Mouse (Mus musculus): ENCODE measurements around the gene Mri1.

Gene Mri1

DNA sequence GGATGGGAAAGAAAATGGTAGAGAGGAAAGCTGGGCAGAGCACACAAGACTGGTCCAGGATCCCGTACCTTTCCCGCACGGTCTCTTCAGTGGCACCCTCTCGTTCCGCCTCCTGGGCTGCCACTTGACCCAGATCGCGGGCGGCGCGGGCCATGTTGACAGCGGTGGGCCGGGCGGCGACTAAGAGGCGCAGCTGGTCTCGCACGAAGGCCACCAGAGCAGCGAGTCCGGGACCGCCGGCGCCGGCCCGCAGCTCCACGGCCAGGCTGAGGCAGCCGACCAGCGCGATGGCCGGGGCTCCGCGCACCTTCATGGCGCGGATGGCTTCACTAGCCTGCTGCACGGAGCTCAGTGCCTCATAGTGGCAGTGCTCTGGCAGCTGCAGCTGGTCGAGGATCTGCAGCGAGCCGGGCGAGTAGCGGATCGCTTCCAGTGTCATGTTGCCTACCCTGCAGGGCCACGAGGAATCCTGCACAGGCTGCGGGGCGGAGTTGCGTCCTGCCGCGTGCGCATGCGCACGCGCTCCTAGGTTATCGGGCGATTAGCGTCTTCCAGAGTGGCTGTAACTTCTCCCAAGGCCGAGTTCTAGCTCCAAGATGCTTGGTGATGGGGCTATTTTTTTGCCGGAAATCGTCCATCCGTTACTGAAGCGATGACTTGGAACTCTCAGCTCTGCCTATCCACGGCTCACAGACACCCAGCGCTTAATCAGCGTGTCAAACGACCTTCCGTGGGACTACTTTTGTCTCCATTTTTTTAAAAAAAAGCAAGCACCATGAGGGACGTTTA lies at the start of gene Mri1:
Mri1 (minus strand) TSS at position 505 of the 789 bp plus-strand sequence.
- WGBS: under 1% methylated on average over 64 of the region's 64 CpGs

DNA sequence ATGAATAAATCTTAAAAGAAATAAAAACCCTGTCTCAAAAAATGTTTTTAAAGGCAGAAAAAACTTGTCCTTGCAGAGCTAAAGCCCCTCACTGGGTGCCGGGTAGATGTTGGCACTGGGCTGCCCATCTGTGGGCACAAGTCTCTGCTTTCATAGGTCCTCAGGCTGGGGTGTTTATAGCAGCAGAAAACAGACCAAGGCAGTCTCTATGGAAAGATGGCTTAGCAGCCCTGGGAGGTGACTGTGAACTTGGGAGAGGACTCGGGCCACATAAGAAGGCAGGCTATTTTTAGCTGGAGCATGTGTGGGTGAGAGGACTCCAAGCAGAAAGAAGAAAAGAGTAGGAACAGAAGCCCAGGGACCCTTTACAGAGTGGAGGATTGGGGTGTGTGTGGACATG lies 46.8 kb upstream of the Mri1 start:
- WGBS: 30% methylated on average over 2 of the region's 2 CpGs

DNA sequence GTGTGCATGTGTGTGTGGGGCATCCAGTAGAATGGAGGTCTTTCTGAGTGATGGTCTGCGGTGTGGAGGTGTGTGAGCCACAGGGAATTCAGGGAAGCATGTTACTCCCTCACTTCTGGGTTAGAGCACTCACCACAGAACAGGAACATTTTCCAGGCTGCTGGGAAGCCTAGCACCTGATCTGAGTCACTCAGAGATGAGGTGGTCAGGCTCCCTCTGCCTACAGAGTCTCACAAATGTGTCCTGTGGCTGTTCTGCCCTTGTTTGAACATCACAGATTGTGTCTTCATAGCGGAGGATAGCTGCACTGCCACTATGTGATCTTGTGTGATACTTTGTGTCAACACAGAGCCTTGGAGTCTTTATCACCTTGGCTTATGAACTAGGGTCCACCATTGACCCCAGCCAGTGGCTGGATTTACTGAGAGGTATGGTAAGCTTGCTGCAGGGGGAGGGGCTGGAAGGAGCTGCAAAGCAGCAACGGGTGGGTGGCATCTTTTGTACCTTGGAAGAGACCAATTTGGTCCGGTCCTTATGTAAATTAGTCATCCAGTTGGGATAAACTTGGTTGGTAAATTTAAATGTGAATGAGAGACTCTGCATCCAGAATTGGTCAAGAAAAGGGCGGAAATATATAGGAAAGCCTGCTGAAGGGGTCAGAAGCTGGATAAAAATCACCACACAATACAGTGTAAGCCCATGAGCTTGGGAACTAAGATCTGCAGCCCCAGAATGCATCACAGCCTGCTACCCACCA lies 40.1 kb upstream of the Mri1 start:
- WGBS: 57% methylated on average over 5 of the region's 5 CpGs

DNA sequence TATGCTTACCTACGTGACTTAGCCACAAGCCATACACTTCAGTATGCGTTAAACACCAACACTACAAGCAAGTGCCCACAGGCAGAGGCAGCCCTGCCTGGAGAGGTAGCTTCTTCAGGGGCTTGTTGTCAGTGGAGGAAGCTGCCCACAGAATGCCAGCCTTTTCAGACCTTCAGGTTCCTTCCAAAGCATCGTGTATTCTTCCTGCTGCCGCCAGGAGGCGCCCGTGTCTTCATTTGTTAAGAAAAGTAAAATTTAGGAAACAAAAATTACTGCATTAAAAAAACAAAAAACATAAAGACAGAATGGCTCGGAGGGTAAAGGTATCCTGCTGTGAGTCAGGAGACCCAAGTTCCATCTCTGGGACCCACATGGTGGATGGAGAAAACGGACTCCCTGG lies 34.6 kb upstream of the Mri1 start:
- WGBS: 23% methylated on average over 8 of the region's 8 CpGs

GRCm38 (mm10) chr8:84291086-84291485 lies 34.0 kb upstream of the Mri1 start:
- WGBS: 61% methylated on average over 5 of the region's 5 CpGs

DNA sequence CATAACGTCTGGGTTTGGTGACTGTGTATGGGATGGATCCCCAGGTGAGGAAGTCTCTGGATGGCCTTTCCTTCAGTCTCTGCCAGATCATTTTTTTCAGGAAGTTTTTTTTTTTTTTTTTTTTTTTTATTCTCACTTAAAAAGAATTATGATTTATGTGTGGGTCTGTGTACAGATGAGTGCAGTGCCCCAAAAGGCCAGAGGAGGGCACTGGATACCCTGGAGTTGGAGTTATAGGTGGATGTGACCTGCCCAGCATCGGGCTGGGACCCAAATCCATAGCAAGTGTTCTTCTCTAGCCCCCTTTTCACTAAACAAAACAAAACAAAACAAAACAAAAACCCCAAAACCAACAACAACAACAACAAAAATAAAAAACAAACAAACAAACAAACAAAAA lies 31.8 kb upstream of the Mri1 start:
- WGBS: 61% methylated on average over 2 of the region's 2 CpGs

GRCm38 (mm10) chr8:84285665-84286064 lies 28.5 kb upstream of the Mri1 start:
- WGBS: 47% methylated on average over 5 of the region's 5 CpGs

DNA sequence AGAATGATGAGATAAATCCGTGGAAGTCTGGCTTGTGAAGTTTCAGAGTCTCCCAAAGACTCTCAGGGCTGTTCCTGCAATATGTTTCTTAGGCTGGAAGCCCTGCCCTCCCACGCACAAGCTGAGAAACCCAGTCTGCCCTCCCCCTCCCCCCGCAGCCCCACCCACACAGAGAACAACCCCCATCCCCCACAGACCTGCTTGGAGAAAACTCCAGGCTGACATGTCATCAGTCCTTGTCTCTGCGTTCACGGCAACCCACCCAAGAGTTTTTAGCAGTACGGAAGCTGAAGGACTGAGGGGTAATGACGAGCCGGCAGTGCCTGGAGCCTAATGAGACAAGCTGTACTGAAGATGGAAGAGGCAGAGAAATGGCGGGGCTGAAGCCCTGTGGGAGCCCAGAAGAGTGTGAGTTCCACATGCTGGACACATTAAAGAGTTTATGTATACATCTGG lies 27.5 kb upstream of the Mri1 start:
- 22% methylated on average over 9 of the region's 9 CpGs for WGBS

- WGBS: 86% methylated on average over 10 of the region's 10 CpGs
These were observed 23.7 kb upstream of the Mri1 start for GRCm38 (mm10) chr8:84280777-84281176.

GRCm38 (mm10) chr8:84276447-84276846 lies 19.3 kb upstream of the Mri1 start:
- WGBS: 76% methylated on average over 1 of the region's 1 CpGs

- WGBS: 86% methylated on average over 3 of the region's 3 CpGs
These were observed 16.8 kb upstream of the Mri1 start for GRCm38 (mm10) chr8:84273968-84274367.

DNA sequence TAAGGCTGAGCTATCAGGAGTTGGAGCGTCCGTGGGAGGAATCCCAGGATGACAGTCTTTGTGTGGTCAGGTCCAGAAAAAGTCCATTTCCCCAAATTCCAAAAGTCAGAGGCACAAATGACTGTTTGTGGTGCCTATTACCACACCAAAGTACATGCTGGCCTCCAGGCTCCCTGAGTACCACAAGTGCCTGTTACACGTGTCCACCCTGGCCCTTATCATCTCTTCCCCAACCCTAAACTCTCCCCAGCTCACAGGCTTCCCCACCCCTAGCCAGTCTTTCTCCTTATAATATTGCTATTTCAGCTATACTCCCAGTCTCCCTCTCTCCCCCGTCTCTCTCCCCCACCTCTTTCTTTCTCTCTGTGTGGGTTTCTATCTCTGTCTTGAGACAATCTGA lies 15.2 kb upstream of the Mri1 start:
- 78% methylated on average over 4 of the region's 4 CpGs for WGBS

- under 1% methylated on average over 44 of the region's 44 CpGs for WGBS
These were observed 13.0 kb upstream of the Mri1 start, which contains the start of gene Ccdc130 for GRCm38 (mm10) chr8:84269950-84270773. Gene Ccdc130, minus strand, starts transcription at chr8:84270380.

GRCm38 (mm10) chr8:84261098-84261497 lies 4.0 kb upstream of the Mri1 start:
- WGBS: 74% methylated on average over 4 of the region's 4 CpGs

- 14% methylated on average over 6 of the region's 6 CpGs for WGBS
These were observed 686 bp downstream of the Mri1 start for GRCm38 (mm10) chr8:84256458-84256821.

DNA sequence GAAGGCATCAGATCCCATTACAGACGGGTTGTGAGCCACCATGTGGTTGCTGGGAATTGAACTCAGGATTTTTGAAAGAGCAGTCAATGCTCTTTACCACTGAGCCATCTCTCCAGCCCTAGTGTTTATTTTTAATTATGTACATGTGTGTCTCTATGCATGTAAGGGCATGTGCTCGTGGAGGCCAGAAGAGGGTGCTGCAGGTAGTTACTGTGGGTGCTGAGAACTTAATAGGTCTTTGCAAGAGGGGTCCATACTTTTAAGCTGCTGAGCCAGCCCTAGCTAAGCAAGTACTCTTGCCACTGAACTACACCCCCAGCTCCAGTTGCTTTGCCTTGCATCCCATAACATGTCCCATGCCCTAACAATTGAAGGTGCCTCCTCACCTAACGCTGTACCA lies 1.3 kb downstream of the Mri1 start:
- 66% methylated on average over 3 of the region's 3 CpGs for WGBS

DNA sequence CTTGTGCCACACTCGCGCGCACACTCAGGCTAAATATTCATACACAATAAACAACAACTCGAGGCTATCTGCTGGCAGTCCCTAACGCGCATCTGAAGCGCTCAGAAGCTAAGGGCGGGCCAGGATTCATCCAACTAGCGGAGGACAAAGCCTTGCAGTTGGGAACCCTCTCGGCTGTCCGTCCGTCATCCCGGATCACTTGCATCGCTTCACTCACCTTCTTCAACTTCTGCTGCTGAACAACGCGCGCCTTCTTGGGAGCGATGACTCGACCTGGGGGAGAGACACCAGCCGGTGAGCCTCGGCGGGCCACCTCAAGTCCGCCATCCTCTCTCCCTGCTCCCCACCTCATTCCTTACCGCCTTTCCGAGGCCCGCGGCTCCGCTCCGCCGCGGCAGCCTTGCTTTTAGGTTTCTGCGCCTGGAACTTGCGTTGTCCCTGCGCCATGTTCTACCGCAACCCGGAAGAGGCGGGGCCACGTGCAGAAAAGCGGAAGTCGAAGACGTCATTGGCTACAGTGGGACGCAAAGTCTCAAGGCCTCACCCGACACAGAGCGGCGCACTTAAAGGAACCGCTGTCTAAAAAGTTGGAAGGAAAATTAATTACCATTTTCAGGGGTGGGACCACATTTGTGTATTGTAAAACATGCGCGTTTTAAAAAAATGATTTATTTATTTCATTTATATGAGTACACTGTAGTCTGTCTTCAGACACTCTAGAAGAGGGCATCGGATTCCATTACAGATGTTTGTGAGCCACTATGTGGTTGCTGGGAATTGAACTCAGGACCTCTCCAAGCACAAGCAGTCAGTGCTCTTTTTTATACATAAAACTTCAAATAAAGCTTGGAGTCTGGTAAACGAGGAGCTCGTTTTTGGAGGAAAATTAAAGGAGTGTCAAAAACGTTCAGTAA lies 7.6 kb downstream of the Mri1 start, which contains the start of gene D8Ertd738e:
D8Ertd738e (minus strand) TSS at position 463 of the 914 bp plus-strand sequence.
- WGBS: 3% methylated on average over 52 of the region's 52 CpGs

GRCm38 (mm10) chr8:84241821-84242220 lies 15.3 kb downstream of the Mri1 start:
- 37% methylated on average over 2 of the region's 2 CpGs for WGBS

DNA sequence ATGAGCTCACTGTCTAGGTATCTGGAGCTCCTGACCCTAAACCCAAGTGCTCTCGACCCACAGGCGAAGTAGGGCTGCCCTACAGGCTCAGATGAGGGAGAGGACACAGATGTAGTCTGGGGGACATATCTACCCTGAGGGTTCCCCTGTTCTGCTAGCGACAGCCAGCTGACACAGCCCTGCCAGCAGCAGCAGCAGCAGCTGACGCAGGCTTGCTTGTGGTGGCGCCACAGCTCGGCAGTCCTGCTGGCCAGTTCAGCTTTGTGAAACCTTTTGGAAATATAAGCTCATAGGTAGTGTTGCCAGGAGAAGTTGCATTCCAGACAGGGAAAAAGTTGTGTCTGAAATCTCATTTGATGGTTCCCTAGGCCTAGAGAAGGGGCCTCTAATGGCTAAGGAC lies 16.0 kb downstream of the Mri1 start:
- 57% methylated on average over 6 of the region's 6 CpGs for WGBS

DNA sequence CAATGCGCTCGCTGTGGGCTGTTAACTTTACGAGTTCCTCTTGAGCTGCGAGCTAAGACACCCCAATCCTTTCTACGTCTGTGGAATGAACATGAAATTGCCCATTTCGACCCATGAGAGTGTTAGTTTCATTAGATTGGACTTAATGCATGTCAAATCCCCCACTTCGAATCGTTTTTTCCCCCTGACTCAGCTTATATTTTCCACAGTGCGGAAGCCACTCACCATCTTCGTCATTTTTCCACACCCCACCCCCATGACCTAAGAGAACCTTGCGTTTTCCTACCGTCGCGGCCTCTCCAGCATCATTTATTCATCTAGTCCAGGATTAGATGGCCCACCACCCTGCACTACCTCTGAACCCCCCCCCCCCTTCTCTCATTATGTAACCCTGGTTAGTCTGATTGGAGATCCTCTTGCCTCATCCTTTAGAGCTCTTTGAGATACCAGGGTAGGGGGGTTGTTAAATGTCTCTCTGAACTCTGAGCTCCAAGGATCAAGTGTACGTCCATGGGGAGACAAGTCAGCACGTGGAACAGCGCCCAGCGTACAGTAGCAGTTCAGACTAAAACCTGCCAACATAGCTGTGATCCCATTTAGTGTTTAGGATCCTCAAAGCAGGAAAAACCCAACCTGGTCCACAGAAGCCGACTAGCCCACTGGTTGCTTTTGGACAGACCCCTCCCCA lies 19.4 kb downstream of the Mri1 start:
- 15% methylated on average over 19 of the region's 19 CpGs for WGBS
